Mouse (Mus musculus): ENCODE measurements around the gene Tnfrsf21. TPM values are rescaled to one million over a fixed set of nuclear protein-coding genes. Genes with fewer than 3 reads are reported as not detected.

The Tnfrsf21 gene
- polyA plus RNA-seq, 1 experiment from 2014 or later, result 14.2 TPM

- H3K27me3 ChIP-seq (replicated peaks; ENCODE audit: control insufficient read depth, insufficient read depth, low read length), result no peaks in the 10 kb centered on the region
- H3K27ac ChIP-seq (ENCODE audit: low read length), result peak overlapping the region; percentile 43; the same call in 1 of the 2 replicates
- WGBS, result 52% methylated on average over 9 of the region's 9 CpGs
- H3K9me3 ChIP-seq (ENCODE audit: control insufficient read depth, low read length), result no peaks in the 10 kb centered on the region
- no peak overlapping the region for H3K9ac ChIP-seq (ENCODE audit: low read depth, low read length)
- ATAC-seq, result peak; percentile 48
- no peak overlapping the region for H3K4me2 ChIP-seq (ENCODE audit: low read depth, low read length)
- H3K4me1 ChIP-seq (ENCODE audit: control insufficient read depth, insufficient read depth, low read length), result peaks cover 7% of the 10 kb centered on the region
- no peak overlapping the region for H3K4me3 ChIP-seq (ENCODE audit: low read length)
- no peaks in the 10 kb centered on the region for H3K36me3 ChIP-seq (ENCODE audit: control insufficient read depth, insufficient read depth, low read length)
Observed at GRCm38 (mm10) chr17:43113391-43113984, 97.1 kb downstream of the Tnfrsf21 start.

DNA sequence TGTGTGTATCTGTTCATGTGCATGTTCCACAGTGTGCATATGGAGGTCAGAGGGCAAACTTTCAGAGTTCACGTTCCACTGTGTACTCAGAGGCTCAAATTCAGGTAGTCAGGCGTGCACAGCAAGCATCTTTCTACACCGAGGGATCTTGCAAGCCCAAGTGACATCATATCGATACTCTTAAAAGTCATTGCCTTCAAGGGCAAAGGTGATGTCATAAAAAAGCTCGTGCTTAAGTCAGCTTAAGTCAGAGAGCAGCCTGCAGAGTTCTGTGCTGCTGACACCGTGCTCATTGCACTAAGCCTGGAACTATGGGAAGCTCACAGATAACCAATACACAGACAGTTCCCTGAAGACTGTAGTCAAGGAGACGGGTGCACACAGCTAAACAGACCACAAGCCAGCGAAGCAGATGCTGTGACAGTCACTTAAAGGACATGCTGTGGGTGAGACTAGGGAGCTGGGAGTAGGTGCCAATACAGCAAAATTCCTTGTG, 97.8 kb downstream of the Tnfrsf21 start:
- no peak overlapping the region for H3K4me2 ChIP-seq (ENCODE audit: low read depth, low read length)
- peak; percentile 73 for ATAC-seq
- no peak overlapping the region for H3K9ac ChIP-seq (ENCODE audit: low read depth, low read length)
- no peak overlapping the region for H3K4me3 ChIP-seq (ENCODE audit: low read length)
- H3K9me3 ChIP-seq (ENCODE audit: control insufficient read depth, low read length), result no peaks in the 10 kb centered on the region
- H3K27me3 ChIP-seq (replicated peaks; ENCODE audit: control insufficient read depth, insufficient read depth, low read length), result no peaks in the 10 kb centered on the region
- H3K27ac ChIP-seq (ENCODE audit: low read length), result peak overlapping the region; percentile 43
- H3K4me1 ChIP-seq (ENCODE audit: control insufficient read depth, insufficient read depth, low read length), result peaks cover 7% of the 10 kb centered on the region
- WGBS, result 37% methylated on average over 8 of the region's 8 CpGs
- H3K36me3 ChIP-seq (ENCODE audit: control insufficient read depth, insufficient read depth, low read length), result no peaks in the 10 kb centered on the region

- no peak overlapping the region for H3K9ac ChIP-seq (ENCODE audit: low read depth, low read length)
- no peak overlapping the region for H3K27ac ChIP-seq (ENCODE audit: low read length)
- 93% methylated on average over 6 of the region's 6 CpGs for WGBS
- no peaks in the 10 kb centered on the region for H3K27me3 ChIP-seq (replicated peaks; ENCODE audit: control insufficient read depth, insufficient read depth, low read length)
- no peak overlapping the region for H3K4me2 ChIP-seq (ENCODE audit: low read depth, low read length)
- no peak for ATAC-seq
- H3K9me3 ChIP-seq (ENCODE audit: control insufficient read depth, low read length), result no peaks in the 10 kb centered on the region
- H3K4me3 ChIP-seq (ENCODE audit: low read length), result no peak overlapping the region
- H3K36me3 ChIP-seq (ENCODE audit: control insufficient read depth, insufficient read depth, low read length), result no peaks in the 10 kb centered on the region
- H3K4me1 ChIP-seq (ENCODE audit: control insufficient read depth, insufficient read depth, low read length), result peaks cover 7% of the 10 kb centered on the region
Observed at GRCm38 (mm10) chr17:43114926-43115325, 98.6 kb downstream of the Tnfrsf21 start.

DNA sequence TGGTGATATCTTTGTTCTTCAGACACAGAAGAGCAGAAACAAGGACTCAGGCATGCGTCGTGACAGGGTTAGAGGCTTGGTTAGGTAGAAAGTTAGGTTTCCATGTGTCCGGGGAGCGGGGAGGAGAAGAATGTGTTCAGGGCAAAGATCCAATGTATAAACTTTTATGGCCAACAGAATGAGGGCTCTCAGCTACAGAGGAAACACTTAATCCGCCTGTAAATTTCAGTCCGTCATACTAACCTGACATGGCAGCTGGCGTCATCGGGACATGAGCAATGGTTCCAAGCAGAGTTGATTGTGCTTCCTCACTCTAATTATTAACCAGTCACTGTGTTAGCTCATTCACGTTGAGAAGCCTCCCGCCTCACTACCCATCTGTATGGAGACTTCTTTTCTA, 100.4 kb downstream of the Tnfrsf21 start:
- WGBS, result 35% methylated on average over 10 of the region's 10 CpGs
- Histone ChIP-seq H3K27ac (ENCODE audit: low read length) (0 out of 2 replicates have a peak overlapping the region, but pooled peaks have one; percentile 46), H3K9me3 (ENCODE audit: control insufficient read depth, low read length) (no peaks in the 10 kb centered on the region)

GRCm38 (mm10) chr17:43119446-43119845, 103.1 kb downstream of the Tnfrsf21 start:
- no peak for ATAC-seq
- H3K27ac ChIP-seq (ENCODE audit: low read length), result no peak overlapping the region
- H3K27me3 ChIP-seq (replicated peaks; ENCODE audit: control insufficient read depth, insufficient read depth, low read length), result no peaks in the 10 kb centered on the region
- H3K4me2 ChIP-seq (ENCODE audit: low read depth, low read length), result no peak overlapping the region
- 63% methylated on average over 12 of the region's 12 CpGs for WGBS
- no peak overlapping the region for H3K4me3 ChIP-seq (ENCODE audit: low read length)
- peaks cover 4% of the 10 kb centered on the region; the same call in 1 of the 2 replicates for H3K4me1 ChIP-seq (ENCODE audit: control insufficient read depth, insufficient read depth, low read length)
- H3K36me3 ChIP-seq (ENCODE audit: control insufficient read depth, insufficient read depth, low read length), result no peaks in the 10 kb centered on the region
- no peak overlapping the region for H3K9ac ChIP-seq (ENCODE audit: low read depth, low read length)
- no peaks in the 10 kb centered on the region for H3K9me3 ChIP-seq (ENCODE audit: control insufficient read depth, low read length)

More for the DNA sequence above, 100.4 kb downstream of the Tnfrsf21 start:
- H3K4me3 ChIP-seq (ENCODE audit: low read length), result no peak overlapping the region
- H3K27me3 ChIP-seq (replicated peaks; ENCODE audit: control insufficient read depth, insufficient read depth, low read length), result no peaks in the 10 kb centered on the region
- no peak overlapping the region for H3K9ac ChIP-seq (ENCODE audit: low read depth, low read length)
- H3K4me2 ChIP-seq (ENCODE audit: low read depth, low read length), result peak overlapping the region; percentile 4; the same call in 1 of the 2 replicates
- H3K4me1 ChIP-seq (ENCODE audit: control insufficient read depth, insufficient read depth, low read length), result peaks cover 7% of the 10 kb centered on the region
- peak; percentile 61 for ATAC-seq
- no peaks in the 10 kb centered on the region for H3K36me3 ChIP-seq (ENCODE audit: control insufficient read depth, insufficient read depth, low read length)

GRCm38 (mm10) chr17:43121096-43121495, 104.7 kb downstream of the Tnfrsf21 start:
- H3K36me3 ChIP-seq (ENCODE audit: control insufficient read depth, insufficient read depth, low read length), result no peaks in the 10 kb centered on the region
- H3K27me3 ChIP-seq (replicated peaks; ENCODE audit: control insufficient read depth, insufficient read depth, low read length), result no peaks in the 10 kb centered on the region
- WGBS, result 86% methylated on average over 2 of the region's 2 CpGs
- no peak overlapping the region for H3K4me2 ChIP-seq (ENCODE audit: low read depth, low read length)
- H3K9ac ChIP-seq (ENCODE audit: low read depth, low read length), result no peak overlapping the region
- ATAC-seq, result no peak
- H3K27ac ChIP-seq (ENCODE audit: low read length), result no peak overlapping the region
- no peak overlapping the region for H3K4me3 ChIP-seq (ENCODE audit: low read length)
- no peaks in the 10 kb centered on the region for H3K9me3 ChIP-seq (ENCODE audit: control insufficient read depth, low read length)
- peaks cover 4% of the 10 kb centered on the region; the same call in 1 of the 2 replicates for H3K4me1 ChIP-seq (ENCODE audit: control insufficient read depth, insufficient read depth, low read length)

GRCm38 (mm10) chr17:43128305-43128704, 112.0 kb downstream of the Tnfrsf21 start:
- Histone ChIP-seq H3K27me3 (replicated peaks; ENCODE audit: control insufficient read depth, insufficient read depth, low read length) (no peaks in the 10 kb centered on the region), H3K4me3 (ENCODE audit: low read length) (no peak overlapping the region), H3K9me3 (ENCODE audit: control insufficient read depth, low read length) (0 out of 2 replicates have a peak, but pooled peaks cover 5% of the 10 kb centered on the region), H3K9ac (ENCODE audit: low read depth, low read length) (no peak overlapping the region), H3K4me1 (ENCODE audit: control insufficient read depth, insufficient read depth, low read length) (no peaks in the 10 kb centered on the region), H3K36me3 (ENCODE audit: control insufficient read depth, insufficient read depth, low read length) (no peaks in the 10 kb centered on the region), H3K27ac (ENCODE audit: low read length) (no peak overlapping the region), H3K4me2 (ENCODE audit: low read depth, low read length) (no peak overlapping the region)
- ATAC-seq, result no peak
- WGBS, result 63% methylated on average over 3 of the region's 3 CpGs

GRCm38 (mm10) chr17:43128908-43129533, 112.7 kb downstream of the Tnfrsf21 start:
- H3K36me3 ChIP-seq (ENCODE audit: control insufficient read depth, insufficient read depth, low read length), result no peaks in the 10 kb centered on the region
- no peak for ATAC-seq
- H3K27me3 ChIP-seq (replicated peaks; ENCODE audit: control insufficient read depth, insufficient read depth, low read length), result no peaks in the 10 kb centered on the region
- no peak overlapping the region for H3K9ac ChIP-seq (ENCODE audit: low read depth, low read length)
- no peak overlapping the region for H3K4me3 ChIP-seq (ENCODE audit: low read length)
- no peak overlapping the region for H3K27ac ChIP-seq (ENCODE audit: low read length)
- no peak overlapping the region for H3K4me2 ChIP-seq (ENCODE audit: low read depth, low read length)
- H3K9me3 ChIP-seq (ENCODE audit: control insufficient read depth, low read length), result 0 out of 2 replicates have a peak, but pooled peaks cover 5% of the 10 kb centered on the region
- H3K4me1 ChIP-seq (ENCODE audit: control insufficient read depth, insufficient read depth, low read length), result no peaks in the 10 kb centered on the region
- 89% methylated on average over 7 of the region's 7 CpGs for WGBS

DNA sequence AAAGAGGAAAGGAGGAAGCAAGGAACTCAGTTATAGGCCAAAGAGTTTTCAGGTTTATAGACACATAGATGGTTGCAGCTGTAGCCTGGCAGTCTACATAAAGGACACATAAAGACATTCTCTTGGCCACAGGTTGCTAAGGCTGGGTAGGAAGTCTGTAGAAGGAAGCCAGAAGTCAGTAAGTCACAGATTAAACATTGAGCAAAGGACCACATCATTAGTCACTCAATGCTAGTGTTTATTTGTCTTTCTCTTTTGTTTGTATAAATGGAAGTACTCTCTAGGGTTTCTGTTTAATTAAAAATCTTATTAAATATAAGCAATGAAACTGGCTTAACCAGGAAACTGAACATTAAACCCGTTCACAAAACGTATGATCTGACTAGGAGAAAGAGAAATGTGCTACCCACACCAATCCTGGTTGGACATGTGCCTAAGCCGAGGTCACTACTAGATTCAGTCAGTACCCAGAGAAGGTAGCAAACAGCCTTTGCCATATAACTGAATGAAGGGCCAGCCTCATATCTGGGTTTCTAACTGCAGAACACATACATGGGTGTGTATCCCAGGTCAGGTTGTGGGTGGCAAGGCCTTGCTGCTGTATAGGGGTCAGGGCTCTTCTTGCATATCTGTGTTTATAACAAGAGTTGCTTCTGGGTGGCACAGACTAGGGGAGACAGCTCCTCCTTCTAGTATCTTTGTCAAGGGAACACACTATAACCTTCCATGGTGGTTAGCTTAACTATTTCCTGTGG, 113.9 kb downstream of the Tnfrsf21 start:
- ATAC-seq, result no peak
- Histone ChIP-seq H3K4me3 (ENCODE audit: low read length) (no peak overlapping the region), H3K9me3 (ENCODE audit: control insufficient read depth, low read length) (0 out of 2 replicates have a peak, but pooled peaks cover 5% of the 10 kb centered on the region), H3K4me1 (ENCODE audit: control insufficient read depth, insufficient read depth, low read length) (no peaks in the 10 kb centered on the region), H3K27ac (ENCODE audit: low read length) (no peak overlapping the region), H3K27me3 (replicated peaks; ENCODE audit: control insufficient read depth, insufficient read depth, low read length) (no peaks in the 10 kb centered on the region), H3K4me2 (ENCODE audit: low read depth, low read length) (no peak overlapping the region), H3K9ac (ENCODE audit: low read depth, low read length) (no peak overlapping the region), H3K36me3 (ENCODE audit: control insufficient read depth, insufficient read depth, low read length) (no peaks in the 10 kb centered on the region)
- 57% methylated on average over 3 of the region's 3 CpGs for WGBS
